Mouse (Mus musculus): ENCODE measurements around the gene Nrcam.

Gene Nrcam

DNA sequence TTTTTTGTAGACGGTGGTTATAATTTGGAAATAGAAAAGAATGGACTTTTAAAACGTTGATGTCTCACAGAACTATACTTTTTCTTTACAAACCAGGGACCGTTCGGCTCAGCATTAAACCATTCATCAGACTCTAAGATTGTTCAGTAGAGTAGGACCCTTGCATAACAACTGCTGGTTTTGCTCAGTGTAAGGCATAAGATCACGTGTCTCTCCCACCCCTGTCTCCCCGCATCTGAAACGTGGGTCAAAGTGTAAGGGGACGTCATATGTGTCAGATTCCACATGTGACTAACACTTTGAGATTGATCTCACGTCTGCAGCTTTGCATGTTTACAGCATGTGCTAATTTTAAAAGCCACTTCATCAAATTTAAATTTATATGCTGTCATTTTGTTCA, 219.8 kb downstream of the Nrcam start:
- ChIA-PET POLR2A (interaction anchor here in 2 of 4 experiments (0.6 to 1.0 kb wide), 2 partner anchors 39 to 342 kb away, joined by 3 to 4 read pairs; no protein-coding TSS in a partner anchor), CTCF (interaction anchor here in 3 of 4 experiments (0.6 to 1.7 kb wide), 7 partner anchors 20 to 280 kb away, joined by 3 to 6 read pairs (median 4); no protein-coding TSS in a partner anchor)

DNA sequence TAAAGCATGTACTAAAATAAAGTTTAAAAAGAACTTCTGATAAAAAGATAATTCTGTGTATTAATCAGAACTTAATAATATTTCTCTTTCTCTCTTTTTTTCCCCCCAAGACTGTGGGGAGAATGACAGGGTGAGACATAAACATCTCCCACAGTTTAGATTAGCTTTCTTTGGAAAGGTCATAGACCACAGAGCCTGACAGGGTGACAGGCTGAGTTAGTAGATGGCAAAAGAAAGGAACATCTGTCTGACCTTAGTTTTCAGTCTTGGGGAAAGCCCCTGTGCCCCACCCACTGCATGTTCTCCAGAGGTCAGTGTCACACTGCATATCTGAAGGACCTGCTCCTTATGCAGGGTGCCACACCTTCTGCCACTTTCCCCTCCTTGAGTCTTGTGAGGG, 222.9 kb downstream of the Nrcam start:
- POLR2A ChIA-PET = interaction anchor here in 2 of 4 experiments (0.6 to 1.0 kb wide), 2 partner anchors 280 to 283 kb away, joined by 3 to 5 read pairs; no protein-coding TSS in a partner anchor
- CTCF ChIA-PET = no interaction called here

DNA sequence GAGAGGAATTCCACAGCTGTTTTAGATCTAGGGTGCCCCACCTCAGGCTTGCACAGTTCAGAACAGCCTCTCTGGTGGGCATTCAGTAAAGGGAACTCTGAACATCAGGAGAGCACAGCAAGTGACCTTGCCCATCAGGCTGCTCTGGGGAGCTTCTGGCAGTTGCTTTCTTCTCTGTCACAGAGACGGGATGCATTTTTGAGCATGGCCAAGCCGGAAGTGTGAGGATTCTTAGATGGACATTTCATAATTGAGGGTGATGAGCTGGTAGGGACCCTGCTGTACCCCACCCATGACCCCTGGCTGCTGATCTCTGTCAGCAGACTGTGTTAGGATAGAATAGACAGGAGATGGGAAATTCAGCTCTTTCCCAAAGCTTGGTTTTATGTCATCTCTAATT, 225.4 kb downstream of the Nrcam start:
- CTCF ChIA-PET = no interaction called here
- POLR2A ChIA-PET = no interaction called here

DNA sequence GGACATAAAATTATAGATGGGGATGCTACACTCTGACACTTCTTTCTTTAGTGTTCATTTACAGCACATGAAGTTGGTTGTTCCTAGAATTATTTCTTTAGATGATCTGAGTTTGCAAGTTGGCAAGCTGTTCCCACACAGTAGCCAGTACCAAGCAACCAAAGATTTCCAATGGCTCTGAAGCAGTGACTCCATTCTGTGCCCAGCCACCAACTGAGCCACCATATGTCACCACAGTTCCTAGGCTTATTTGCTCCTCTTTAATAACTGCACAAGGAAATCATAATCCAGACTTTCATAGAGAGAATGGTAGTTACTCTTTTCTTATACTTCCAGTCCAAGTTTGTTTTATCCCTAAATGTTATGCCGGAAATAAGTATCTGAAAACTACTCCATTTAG, 226.1 kb downstream of the Nrcam start:
- POLR2A ChIA-PET = no interaction called here

DNA sequence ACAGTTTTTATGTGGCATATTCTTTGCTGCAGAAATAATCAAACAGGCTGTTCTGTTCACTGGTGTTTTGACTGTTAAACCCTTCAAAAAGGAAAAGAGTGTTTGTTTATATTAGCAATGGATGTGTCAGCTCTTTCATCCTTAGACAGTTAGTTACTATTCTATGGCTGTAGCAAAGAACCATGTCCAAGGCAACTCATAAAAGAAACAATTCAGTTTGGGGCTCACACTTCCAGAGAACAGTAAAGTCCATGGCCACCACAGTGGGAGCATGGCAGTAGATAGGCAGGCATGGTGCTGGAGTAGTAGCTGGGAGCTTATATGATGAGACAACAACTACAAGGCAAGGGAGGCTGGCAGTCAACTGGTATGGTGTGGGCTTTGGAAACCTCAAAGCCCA, 231.3 kb downstream of the Nrcam start:
- POLR2A ChIA-PET = no interaction called here
- CTCF ChIA-PET = no interaction called here

More for the DNA sequence above, 226.1 kb downstream of the Nrcam start:
- CTCF ChIA-PET = no interaction called here

DNA sequence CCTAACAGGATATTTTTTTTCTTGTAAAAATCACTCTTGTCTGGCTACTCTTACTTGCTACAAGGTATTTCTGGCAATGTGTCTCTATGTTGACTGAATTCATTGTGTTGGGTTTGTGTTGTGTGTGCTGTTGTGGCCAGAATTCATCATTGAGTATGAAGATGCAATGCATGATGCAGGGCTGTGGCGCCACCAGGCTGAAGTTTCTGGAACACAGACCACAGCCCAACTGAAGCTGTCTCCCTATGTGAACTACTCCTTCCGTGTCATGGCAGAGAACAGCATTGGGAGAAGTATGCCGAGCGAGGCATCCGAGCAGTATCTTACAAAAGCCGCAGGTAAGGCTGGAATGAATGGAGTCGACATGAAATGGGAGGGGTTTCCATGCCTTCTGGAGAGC, 241.4 kb downstream of the Nrcam start:
- ChIA-PET CTCF (no interaction called here), POLR2A (interaction anchor here in 1 of 4 experiments (1.0 kb wide), 1 partner anchor 243 kb away, joined by 5 read pairs; no protein-coding TSS in a partner anchor)

DNA sequence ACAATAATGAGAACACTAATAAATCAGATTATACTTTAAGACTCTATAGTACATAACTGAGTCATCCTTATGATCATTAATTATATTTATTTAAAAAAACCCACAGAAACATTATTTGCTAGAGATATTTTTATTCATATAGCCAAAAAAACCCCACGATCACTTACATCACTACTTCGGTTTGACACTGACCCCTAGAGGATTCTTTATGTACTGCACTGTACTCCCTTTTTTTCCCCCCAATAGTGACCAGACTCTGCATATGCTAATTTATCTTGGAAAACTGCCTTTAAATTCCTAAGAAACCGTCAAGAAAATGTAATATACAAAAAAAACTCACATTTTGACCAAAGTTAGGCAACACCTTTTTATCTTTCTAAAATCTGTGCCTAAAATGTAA, 244.0 kb downstream of the Nrcam start:
- POLR2A ChIA-PET = no interaction called here
- CTCF ChIA-PET = interaction anchor here in 2 of 4 experiments (0.8 to 1.4 kb wide), 2 partner anchors 27 to 280 kb away, joined by 3 to 4 read pairs; no protein-coding TSS in a partner anchor

DNA sequence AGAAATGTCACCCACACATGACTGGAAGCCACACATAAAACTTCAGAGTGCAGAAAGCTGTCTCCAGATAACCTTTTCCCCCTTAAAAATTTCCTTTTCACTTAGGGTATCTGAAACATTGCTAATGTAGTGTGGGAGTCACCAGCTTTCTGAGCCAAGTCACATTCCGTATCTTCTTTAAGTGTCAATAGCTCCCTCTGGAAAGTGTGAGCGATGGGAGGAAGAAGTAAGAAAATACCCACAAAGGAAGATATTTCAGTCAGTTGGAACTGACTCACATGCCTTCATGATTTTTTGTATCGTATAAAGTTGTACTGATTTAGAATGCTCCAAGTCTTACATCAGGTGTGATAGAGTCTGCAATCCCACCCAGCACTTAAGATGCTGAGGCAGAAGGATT, 245.5 kb downstream of the Nrcam start:
- ChIA-PET CTCF (interaction anchor here in 1 of 4 experiments (0.6 kb wide), 1 partner anchor 1668 kb away, joined by 3 read pairs; no protein-coding TSS in a partner anchor), POLR2A (no interaction called here)

DNA sequence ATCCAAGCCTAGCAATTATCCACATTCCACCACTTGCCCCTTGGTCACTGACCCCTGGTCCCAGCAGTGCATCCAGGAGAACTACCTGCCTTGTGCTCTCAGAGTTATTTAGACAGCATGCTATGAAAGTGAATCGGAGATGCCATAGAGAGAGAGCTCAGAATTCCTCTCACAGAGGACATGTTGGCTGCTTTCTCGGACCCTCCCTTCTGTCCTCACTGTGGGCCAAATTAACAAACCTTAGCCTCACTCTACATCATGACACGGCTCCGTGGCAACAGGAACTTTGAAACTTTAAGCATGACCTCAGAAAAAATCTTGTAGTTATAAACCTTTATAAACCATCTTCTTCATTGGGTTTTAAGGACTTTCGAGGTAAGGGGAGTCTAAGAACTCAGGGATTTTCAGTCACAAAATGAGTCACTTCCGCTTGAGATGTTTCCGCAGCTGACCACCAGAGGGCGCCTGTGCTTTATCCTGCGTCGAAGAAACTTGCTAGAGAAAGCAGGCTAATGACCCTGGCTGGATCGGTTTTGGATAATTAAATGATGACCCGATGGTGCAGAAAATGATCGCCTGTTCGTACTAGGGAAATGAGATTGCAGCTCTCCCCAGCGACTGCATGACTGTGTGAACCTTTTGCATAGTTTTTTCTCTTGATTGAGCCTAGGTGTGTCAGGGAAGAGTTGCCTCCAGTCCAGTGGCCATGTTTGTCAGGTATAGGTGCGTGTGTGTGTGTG, 272.9 kb downstream of the Nrcam start:
- ChIA-PET CTCF (interaction anchor here in 2 of 4 experiments (1.8 to 2.5 kb wide), 2 partner anchors 73 kb away, joined by 6 to 7 read pairs; no protein-coding TSS in a partner anchor), POLR2A (interaction anchor here in 1 of 4 experiments (0.5 kb wide), 1 partner anchor 546 kb away, joined by 4 read pairs; no protein-coding TSS in a partner anchor)

DNA sequence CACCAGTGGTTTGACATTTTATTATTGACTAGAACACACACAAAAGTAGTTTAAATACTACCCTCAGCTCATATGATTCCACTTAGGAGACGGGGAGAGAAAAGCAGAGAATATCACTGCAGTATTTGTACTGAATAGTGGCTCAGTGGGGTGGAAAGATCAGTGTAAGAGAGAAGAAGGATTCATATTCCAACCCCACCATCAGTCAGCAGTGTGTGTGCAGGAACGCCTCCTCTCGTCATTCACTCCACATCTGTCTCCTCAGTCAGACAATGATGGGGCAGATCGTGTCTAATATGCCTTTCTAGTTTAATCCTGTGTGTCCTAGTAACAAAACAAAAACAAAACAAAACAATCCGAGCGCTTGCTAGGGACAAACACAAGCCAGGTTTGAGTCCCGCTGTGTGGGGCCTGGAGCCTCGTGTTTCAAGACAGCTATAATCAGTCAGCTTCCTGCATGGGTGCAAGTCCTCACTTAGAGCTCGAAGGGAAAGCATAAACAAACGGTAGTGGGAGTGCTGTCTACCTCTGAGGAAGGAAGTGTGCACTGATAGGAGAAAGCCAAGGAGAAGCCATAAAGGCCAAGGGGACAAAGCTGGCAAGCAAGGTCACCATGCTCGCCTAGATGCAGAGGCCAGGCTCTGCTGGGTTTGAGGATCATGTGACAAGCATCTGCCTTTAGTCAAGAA, 273.7 kb downstream of the Nrcam start:
- ChIA-PET CTCF (interaction anchor here in 2 of 4 experiments (0.6 to 2.5 kb wide), 4 partner anchors 31 to 165 kb away, joined by 3 to 7 read pairs (median 4); no protein-coding TSS in a partner anchor), POLR2A (no interaction called here)

DNA sequence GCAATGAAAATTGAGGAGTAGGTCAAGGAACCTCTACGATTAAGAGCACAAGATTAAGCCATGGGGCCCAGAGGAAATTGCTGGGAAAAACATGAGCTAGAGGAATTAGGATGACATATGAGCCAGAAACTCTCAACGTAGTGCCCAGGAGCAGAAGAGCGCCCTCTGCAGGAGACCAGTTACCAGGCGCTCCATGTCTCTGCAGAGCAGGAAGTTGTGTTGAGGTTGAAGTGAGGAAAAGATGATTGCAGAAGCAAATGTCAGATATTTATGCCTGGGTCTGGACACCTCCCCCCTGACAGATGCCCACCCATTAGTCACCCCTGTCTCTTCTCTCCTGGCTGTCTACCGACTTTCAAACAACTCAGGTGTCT, 274.3 kb downstream of the Nrcam start:
- CTCF ChIA-PET = interaction anchor here in 3 of 4 experiments (0.6 to 2.5 kb wide), 5 partner anchors 32 to 165 kb away, joined by 3 to 7 read pairs (median 3); no protein-coding TSS in a partner anchor

DNA sequence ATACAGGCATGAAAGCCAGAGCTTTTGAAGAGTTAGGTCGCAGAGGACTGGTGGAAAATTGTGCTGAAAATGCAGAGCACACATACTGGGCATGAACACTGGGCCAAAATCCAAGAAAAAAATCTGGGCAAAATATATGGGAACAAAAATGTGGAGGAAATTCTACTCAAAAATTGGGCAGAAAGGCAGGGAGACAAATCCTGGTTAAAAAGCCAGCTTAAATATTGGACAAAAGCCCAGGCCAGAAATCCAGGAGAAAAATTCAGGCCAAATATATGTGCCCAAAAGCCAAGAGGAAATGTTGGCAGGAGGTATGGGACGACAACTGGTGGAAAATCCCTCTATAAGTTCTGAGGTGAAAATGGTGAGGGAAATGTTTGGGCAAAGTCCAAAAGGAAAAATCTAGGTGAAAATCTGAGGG, 288.3 kb downstream of the Nrcam start:
- CTCF ChIA-PET = no interaction called here
- POLR2A ChIA-PET = no interaction called here

More for the DNA sequence above, 274.3 kb downstream of the Nrcam start:
- POLR2A ChIA-PET = no interaction called here

DNA sequence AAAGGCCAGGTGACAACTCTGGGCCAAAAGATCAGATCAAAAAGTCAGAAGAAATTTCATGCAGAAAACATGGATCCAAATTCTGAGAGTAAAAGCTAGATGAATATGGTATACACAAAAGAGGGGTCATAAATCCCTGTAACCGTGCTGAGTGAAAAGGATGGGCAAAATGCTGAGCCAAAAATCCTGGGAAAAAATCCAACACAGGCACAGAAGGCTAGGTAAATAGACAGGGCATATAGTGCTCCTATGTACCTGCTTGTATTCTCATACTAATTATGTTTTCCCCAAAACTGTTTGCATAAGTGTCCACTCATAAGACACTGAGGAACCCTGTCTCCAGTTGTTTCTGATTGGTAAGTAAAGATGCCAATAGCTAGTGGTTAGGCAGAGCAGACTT, 288.8 kb downstream of the Nrcam start:
- CTCF ChIA-PET = no interaction called here
- POLR2A ChIA-PET = no interaction called here

DNA sequence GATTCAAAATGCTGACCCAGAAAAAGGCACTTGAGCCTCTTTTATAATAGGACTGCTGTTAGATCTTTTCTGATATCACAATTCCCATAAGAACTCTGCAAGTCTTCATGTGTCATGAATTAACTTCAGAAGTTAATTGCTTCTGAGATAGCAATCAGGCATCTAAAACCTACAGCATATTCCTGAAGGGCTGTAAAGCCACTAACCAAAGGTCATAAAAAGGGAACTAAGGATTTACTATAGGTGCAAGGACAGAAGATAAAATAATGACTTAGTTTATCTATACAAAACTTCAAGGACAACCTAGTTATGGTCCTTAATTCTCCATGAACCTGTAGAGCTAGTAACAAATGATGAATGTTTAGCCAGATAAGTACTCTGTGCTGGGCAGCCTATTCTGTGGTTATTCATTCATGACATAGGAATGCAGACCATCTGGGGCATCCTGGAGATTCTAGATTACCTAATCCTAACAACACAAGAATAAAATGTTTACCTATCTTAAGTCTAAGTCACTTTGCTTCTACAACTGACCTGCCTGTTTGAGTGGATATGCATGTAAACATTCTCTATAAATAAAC, 310.7 kb downstream of the Nrcam start:
- ChIA-PET POLR2A (no interaction called here), CTCF (no interaction called here)

DNA sequence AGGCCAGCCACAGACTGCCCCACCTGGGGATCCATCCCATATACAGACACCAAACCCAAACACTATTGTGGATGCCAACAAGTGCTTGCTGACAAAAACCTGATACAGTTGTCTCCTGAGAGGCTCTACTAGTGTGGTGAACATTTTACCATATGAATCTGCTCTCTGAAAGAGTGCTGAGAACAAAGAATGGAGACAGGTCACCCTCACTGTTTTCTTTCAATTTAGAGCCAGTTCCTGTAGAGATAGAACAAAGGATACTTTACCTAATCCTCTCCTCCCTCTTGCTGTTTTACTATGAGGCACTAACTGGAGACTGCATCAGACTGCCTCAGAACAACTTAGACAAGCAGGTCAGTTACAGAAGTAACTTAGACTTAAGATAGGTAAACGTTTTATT, 311.9 kb downstream of the Nrcam start:
- POLR2A ChIA-PET = no interaction called here
- CTCF ChIA-PET = no interaction called here

Data from embryonic stem cell, embryonic (primary cell).